Mouse (Mus musculus): ENCODE results near the gene Scfd2. TPM values are rescaled to one million over a fixed set of nuclear protein-coding genes. Genes with fewer than 3 reads are reported as not detected.

Gene Scfd2
- polyA plus RNA-seq, 1 experiment from 2014 or later, result 21.0 TPM

DNA sequence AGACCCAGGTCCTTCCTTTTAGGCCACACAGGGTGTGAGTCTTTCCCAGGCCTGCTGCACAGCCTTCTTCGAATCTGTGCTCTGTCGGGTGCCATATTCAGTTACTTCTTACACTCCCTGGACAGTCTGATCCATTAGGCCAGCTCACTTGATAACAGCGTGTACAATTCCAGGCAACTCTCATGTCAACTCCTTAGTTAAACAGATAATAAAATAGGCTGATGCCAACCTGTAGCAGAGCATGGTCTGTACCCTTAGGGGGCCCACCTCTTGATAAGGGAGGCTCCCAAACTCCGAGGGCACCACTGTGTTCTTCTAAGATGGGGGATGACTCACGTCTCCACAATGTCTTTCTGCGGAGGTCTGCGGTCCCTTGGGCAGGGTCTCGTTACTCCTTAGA is 291.3 kb downstream of the Scfd2 start:
- 75% methylated on average over 8 of the region's 8 CpGs for WGBS
- Histone ChIP-seq H3K4me2 (replicated peaks) (no peak overlapping the region), H3K36me3 (no peaks in the 10 kb centered on the region), H3K9ac (no peak overlapping the region), H3K4me1 (0 out of 2 replicates have a peak, but pooled peaks cover 6% of the 10 kb centered on the region), H3K27me3 (no peaks in the 10 kb centered on the region), H3K9me3 (replicated peaks) (no peaks in the 10 kb centered on the region), H3K27ac (replicated peaks) (no peak overlapping the region), H3K4me3 (replicated peaks) (no peak overlapping the region)
- ATAC-seq (ENCODE audit: insufficient number of reproducible peaks, low FRiP score, low TSS enrichment, low read depth), result no peak

DNA sequence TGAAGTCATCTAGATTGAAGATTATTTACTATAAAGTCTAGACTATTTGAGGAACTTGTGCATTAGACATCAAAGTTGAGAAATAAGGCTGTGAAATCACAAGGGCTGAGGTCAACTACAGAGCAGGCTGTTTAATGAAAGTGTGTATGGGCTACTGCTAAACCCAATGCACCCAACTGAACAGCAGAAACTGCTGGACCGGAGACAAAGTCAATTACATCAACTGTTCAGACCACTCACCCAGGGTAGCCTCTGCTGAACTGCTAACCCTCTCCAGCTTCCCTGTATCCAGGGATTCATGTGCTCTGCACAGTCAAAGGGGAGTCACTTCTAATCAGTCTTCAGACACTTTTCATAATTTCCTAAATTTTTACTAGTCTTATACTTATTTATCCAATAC is 292.2 kb downstream of the Scfd2 start:
- H3K4me1 ChIP-seq, result 0 out of 2 replicates have a peak, but pooled peaks cover 6% of the 10 kb centered on the region
- H3K36me3 ChIP-seq, result no peaks in the 10 kb centered on the region
- H3K27ac ChIP-seq (replicated peaks), result no peak overlapping the region
- H3K4me3 ChIP-seq (replicated peaks), result no peak overlapping the region
- H3K9me3 ChIP-seq (replicated peaks), result no peaks in the 10 kb centered on the region
- H3K9ac ChIP-seq, result no peak overlapping the region
- ATAC-seq (ENCODE audit: insufficient number of reproducible peaks, low FRiP score, low TSS enrichment, low read depth), result no peak
- H3K4me2 ChIP-seq (replicated peaks), result no peak overlapping the region
- WGBS, result 84% methylated on average over 1 of the region's 1 CpGs
- no peaks in the 10 kb centered on the region for H3K27me3 ChIP-seq

DNA sequence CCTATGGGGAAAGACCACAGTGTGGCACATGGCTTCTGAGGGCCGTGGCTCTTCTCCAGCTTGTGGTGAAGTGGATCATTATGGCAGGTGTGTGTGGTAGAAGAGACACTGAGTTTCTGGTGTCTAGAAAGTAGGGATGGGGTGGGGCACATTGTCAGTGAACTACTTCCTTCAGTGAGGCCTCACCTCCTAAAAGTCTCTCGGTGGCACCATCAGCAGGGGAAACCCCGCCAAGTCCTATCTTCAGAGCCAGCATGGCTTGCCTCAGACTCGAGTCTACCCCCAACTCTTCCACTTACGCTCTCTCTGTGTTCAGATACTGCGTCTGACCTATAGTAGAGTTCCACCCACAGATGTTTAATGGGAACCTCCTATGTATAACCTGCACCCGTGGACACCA is 297.8 kb downstream of the Scfd2 start:
- Histone ChIP-seq H3K27ac (replicated peaks) (no peak overlapping the region), H3K4me2 (replicated peaks) (no peak overlapping the region), H3K4me3 (replicated peaks) (no peak overlapping the region), H3K36me3 (no peaks in the 10 kb centered on the region), H3K27me3 (no peaks in the 10 kb centered on the region), H3K9me3 (replicated peaks) (no peaks in the 10 kb centered on the region), H3K9ac (no peak overlapping the region), H3K4me1 (0 out of 2 replicates have a peak, but pooled peaks cover 3% of the 10 kb centered on the region)
- ATAC-seq (ENCODE audit: insufficient number of reproducible peaks, low FRiP score, low TSS enrichment, low read depth), result no peak
- WGBS, result 88% methylated on average over 7 of the region's 7 CpGs

DNA sequence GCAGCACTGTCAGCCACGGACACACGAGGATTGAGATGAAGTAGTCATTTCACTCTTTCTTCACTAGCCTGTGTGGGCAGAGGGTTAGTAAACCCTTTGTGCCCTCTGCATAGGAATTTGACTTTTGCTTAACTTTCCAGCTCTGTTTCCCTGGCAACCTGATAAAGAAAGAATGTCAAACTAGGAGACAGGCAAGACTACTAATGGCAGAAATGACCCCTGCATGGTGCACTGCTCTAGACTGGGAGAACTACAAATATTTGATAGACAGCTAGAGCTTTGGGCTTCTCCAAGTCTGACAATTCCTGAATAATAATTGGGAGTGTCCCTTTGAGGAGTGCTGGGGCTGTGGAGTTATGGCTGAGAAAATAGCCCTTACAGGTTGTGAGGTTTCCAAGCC is 301.0 kb downstream of the Scfd2 start:
- Histone ChIP-seq H3K4me3 (replicated peaks) (no peak overlapping the region), H3K36me3 (no peaks in the 10 kb centered on the region), H3K9me3 (replicated peaks) (no peaks in the 10 kb centered on the region), H3K27me3 (no peaks in the 10 kb centered on the region), H3K4me2 (replicated peaks) (no peak overlapping the region), H3K9ac (no peak overlapping the region), H3K4me1 (0 out of 2 replicates have a peak, but pooled peaks cover 3% of the 10 kb centered on the region), H3K27ac (replicated peaks) (no peak overlapping the region)
- ATAC-seq (ENCODE audit: insufficient number of reproducible peaks, low FRiP score, low TSS enrichment, low read depth), result no peak
- WGBS, result 72% methylated on average over 2 of the region's 2 CpGs

DNA sequence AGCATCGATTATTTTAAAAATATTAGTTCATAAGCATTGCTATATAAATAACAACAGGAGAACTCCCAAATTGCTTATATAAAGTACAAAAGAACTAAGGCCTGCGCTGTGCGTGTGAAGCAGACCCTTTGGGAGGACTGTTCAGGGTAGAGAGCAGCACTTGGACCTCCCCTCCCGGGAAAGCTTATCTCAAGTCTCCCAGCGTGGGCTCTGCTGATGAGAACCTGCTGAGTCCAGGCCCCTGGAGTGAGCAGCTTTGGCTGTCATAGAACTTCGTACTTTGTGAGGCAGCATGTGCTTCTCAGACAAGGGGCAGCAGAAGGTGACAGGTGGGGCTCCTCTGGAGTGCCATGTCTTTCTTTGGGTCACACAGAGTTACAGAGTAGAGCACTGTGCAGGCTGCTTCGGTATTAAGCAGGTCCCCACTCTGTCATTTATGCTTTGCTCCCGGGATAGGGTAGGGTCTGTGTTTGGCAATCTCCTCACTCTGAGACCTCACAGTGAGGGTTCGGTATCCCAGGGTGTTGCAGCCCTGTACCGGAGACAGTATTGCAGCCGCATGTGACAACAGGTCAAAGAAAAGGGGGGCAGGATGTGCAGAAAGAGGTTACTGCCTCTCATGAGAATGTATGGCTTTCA is 301.7 kb downstream of the Scfd2 start:
- Histone ChIP-seq H3K36me3 (no peaks in the 10 kb centered on the region), H3K4me3 (replicated peaks) (no peak overlapping the region), H3K27ac (replicated peaks) (no peak overlapping the region), H3K4me2 (replicated peaks) (no peak overlapping the region), H3K9me3 (replicated peaks) (no peaks in the 10 kb centered on the region), H3K4me1 (0 out of 2 replicates have a peak, but pooled peaks cover 3% of the 10 kb centered on the region), H3K9ac (no peak overlapping the region), H3K27me3 (no peaks in the 10 kb centered on the region)
- 61% methylated on average over 11 of the region's 11 CpGs for WGBS
- ATAC-seq (ENCODE audit: insufficient number of reproducible peaks, low FRiP score, low TSS enrichment, low read depth), result no peak

DNA sequence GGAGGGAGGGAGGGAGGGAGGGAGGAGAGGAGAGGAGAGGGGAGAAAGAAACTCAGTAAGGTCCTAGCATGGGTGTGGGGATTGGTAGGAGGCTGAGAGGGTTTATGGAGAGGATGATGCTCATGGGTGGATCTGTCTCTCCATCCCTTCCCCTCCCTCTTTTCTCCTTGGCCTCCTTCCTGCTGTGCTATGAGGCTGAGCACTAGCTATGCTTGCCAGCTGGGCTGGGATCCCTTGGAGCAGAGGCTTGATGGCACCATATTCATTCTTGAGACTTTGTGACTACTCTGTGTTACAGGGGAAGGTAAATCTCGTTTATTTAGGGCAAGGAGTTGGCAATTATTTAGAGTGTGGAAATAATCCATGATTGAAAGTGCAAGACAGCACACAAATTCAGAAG is 302.6 kb downstream of the Scfd2 start:
- Histone ChIP-seq H3K4me1 (0 out of 2 replicates have a peak, but pooled peaks cover 3% of the 10 kb centered on the region), H3K4me3 (replicated peaks) (no peak overlapping the region), H3K9ac (no peak overlapping the region), H3K36me3 (no peaks in the 10 kb centered on the region), H3K4me2 (replicated peaks) (no peak overlapping the region), H3K27ac (replicated peaks) (no peak overlapping the region), H3K27me3 (no peaks in the 10 kb centered on the region), H3K9me3 (replicated peaks) (no peaks in the 10 kb centered on the region)
- ATAC-seq (ENCODE audit: insufficient number of reproducible peaks, low FRiP score, low TSS enrichment, low read depth), result no peak
- WGBS, result 38% methylated on average over 1 of the region's 1 CpGs

DNA sequence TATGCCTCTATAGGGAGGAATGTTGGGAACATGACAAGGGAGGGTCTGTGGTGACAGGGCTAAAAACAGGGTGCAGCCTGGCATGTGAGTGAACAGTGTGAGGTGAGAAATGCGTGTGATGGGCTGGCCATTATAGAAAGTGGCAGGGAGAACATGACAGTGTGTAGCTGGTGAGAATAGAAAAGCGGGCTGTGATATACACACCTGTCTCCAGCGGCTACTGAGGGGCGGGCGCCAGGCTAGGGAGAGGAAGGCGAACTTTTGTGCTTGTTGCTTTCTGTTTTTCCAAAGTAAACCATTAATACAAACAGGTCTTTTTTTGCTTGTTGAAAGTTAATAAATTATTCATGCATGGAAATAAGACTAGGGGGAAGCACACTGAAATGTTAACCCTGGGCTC is 304.2 kb downstream of the Scfd2 start:
- Histone ChIP-seq H3K4me2 (replicated peaks) (no peak overlapping the region), H3K9ac (no peak overlapping the region), H3K9me3 (replicated peaks) (no peaks in the 10 kb centered on the region), H3K36me3 (no peaks in the 10 kb centered on the region), H3K27me3 (no peaks in the 10 kb centered on the region), H3K4me1 (0 out of 2 replicates have a peak, but pooled peaks cover 3% of the 10 kb centered on the region), H3K4me3 (replicated peaks) (no peak overlapping the region), H3K27ac (replicated peaks) (no peak overlapping the region)
- ATAC-seq (ENCODE audit: insufficient number of reproducible peaks, low FRiP score, low TSS enrichment, low read depth), result no peak
- WGBS, result 94% methylated on average over 6 of the region's 6 CpGs

DNA sequence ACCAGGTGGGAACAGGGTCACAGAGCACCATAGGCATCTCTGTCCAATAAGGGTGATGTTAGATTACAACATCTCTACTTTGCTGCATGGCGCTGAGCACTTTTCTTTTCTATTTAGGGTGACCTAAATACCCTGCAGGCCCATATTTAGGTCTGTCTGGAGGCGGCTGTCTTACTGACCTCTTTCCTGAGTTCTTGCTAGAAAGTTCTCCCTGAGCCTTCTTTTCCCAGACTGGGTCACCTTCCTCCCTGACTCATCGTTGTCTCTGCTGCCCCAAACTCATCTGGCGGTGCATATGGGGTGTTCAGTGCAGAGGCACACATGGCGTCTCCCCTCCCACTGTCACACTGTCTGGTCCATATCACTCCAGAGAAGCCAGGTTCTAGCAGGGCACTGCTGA is 305.4 kb downstream of the Scfd2 start:
- Histone ChIP-seq H3K27ac (replicated peaks) (no peak overlapping the region), H3K4me1 (0 out of 2 replicates have a peak, but pooled peaks cover 3% of the 10 kb centered on the region), H3K9ac (no peak overlapping the region), H3K4me3 (replicated peaks) (no peak overlapping the region), H3K36me3 (no peaks in the 10 kb centered on the region), H3K9me3 (replicated peaks) (no peaks in the 10 kb centered on the region), H3K4me2 (replicated peaks) (no peak overlapping the region), H3K27me3 (no peaks in the 10 kb centered on the region)
- 86% methylated on average over 5 of the region's 5 CpGs for WGBS
- no peak for ATAC-seq (ENCODE audit: insufficient number of reproducible peaks, low FRiP score, low TSS enrichment, low read depth)

DNA sequence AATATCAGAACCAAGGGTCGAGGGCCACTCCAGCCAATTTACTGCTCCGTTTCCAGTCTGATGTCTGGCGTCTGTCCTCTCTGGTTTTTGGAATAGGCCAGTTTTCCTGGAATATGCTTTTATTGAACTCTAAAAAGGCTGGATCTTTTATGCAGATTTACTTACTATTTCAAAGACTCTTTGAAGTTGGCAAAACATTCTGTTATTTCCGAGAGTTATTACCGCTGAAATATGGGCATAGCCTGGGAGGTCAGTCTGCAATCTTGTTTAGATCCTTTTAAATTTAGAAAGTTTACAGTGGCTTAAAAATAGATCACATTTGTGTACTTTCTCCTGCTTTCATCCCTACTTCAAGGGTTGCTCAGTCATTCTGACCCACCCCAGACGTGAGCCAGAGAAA is 307.1 kb downstream of the Scfd2 start:
- WGBS, result 54% methylated on average over 6 of the region's 6 CpGs

DNA sequence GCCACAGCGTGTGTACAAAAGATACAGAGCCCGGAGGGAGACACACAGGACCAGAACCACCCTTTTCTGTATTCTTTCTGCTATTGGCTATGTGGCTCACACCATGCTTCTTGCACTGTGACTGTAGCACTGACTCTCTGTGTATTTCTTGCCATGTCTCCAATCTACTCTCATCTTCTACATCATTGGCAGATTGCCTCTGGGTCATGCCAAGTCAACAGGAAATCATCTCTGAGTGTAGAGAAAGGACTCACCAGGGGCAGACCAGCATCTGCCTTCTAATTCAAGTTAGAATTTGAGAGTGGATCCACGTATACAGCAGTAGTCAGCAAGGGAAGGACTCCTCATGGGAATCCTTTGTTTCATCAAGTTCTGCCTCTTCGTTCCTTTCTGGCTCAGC is 308.9 kb downstream of the Scfd2 start:
- no peak overlapping the region for H3K9ac ChIP-seq
- H3K4me1 ChIP-seq, result peaks cover 10% of the 10 kb centered on the region
- H3K27ac ChIP-seq (replicated peaks), result no peak overlapping the region
- no peaks in the 10 kb centered on the region for H3K27me3 ChIP-seq
- WGBS, result 75% methylated on average over 4 of the region's 4 CpGs
- no peak overlapping the region for H3K4me2 ChIP-seq (replicated peaks)
- ATAC-seq (ENCODE audit: insufficient number of reproducible peaks, low FRiP score, low TSS enrichment, low read depth), result no peak
- H3K9me3 ChIP-seq (replicated peaks), result no peaks in the 10 kb centered on the region
- H3K36me3 ChIP-seq, result no peaks in the 10 kb centered on the region
- no peak overlapping the region for H3K4me3 ChIP-seq (replicated peaks)

More for the DNA sequence above, 307.1 kb downstream of the Scfd2 start:
- no peaks in the 10 kb centered on the region for H3K9me3 ChIP-seq (replicated peaks)
- no peaks in the 10 kb centered on the region for H3K36me3 ChIP-seq
- ATAC-seq (ENCODE audit: insufficient number of reproducible peaks, low FRiP score, low TSS enrichment, low read depth), result no peak
- no peak overlapping the region for H3K4me3 ChIP-seq (replicated peaks)
- no peak overlapping the region for H3K4me2 ChIP-seq (replicated peaks)
- no peak overlapping the region for H3K27ac ChIP-seq (replicated peaks)
- H3K9ac ChIP-seq, result no peak overlapping the region
- H3K4me1 ChIP-seq, result no peaks in the 10 kb centered on the region
- H3K27me3 ChIP-seq, result no peaks in the 10 kb centered on the region

DNA sequence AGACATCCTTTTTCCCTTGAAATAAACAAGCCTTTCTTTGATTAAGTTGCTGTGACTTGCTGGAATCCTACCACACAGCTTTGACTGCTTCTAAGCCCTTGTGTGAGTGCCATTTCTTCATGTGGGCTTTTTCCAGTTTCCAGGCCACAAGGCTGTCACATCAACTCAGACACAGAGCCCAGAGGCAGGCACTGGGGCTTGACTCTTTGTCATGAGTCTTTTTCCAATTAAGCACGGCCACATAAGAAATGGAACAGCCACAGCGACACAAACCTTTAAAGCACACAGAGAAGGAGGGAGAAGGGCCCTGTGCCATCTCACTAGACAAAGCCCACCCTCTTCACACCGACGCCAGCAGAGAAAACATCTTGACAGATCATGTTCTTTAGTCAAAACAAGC is 313.0 kb downstream of the Scfd2 start:
- no peak overlapping the region for H3K4me3 ChIP-seq (replicated peaks)
- WGBS, result 24% methylated on average over 4 of the region's 4 CpGs
- no peaks in the 10 kb centered on the region for H3K9me3 ChIP-seq (replicated peaks)
- H3K9ac ChIP-seq, result no peak overlapping the region
- peaks cover 26% of the 10 kb centered on the region for H3K4me1 ChIP-seq
- H3K4me2 ChIP-seq (replicated peaks), result no peak overlapping the region
- 0 out of 2 replicates have a peak, but pooled peaks have one; percentile 16 for ATAC-seq (ENCODE audit: insufficient number of reproducible peaks, low FRiP score, low TSS enrichment, low read depth)
- no peaks in the 10 kb centered on the region for H3K36me3 ChIP-seq
- peak overlapping the region; percentile 55 for H3K27ac ChIP-seq (replicated peaks)
- no peaks in the 10 kb centered on the region for H3K27me3 ChIP-seq

DNA sequence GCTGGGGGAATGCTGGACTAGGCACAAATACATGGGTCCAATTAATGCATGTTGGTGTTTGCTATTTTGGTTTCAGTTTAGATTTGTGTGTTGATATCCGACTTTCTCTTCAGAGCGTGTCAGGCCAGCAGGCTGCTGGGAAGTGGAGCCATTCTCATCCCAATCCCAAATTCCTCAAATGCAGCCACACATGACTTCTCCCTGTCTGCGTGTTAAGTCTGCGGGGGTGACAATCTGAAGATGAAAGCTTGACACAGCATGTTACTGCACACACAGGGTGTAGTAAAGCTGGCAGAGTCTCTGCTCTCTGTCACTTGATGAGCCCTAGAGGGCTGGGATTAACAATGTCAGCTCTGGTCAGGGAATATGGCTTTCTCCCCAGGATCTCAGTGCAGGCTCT is 316.4 kb downstream of the Scfd2 start:
- no peak overlapping the region for H3K4me3 ChIP-seq (replicated peaks)
- WGBS, result 11% methylated on average over 4 of the region's 4 CpGs
- H3K27me3 ChIP-seq, result no peaks in the 10 kb centered on the region
- peak overlapping the region; percentile 94 for H3K27ac ChIP-seq (replicated peaks)
- peak; percentile 76 for ATAC-seq (ENCODE audit: insufficient number of reproducible peaks, low FRiP score, low TSS enrichment, low read depth)
- H3K36me3 ChIP-seq, result no peaks in the 10 kb centered on the region
- no peak overlapping the region for H3K9ac ChIP-seq
- H3K4me1 ChIP-seq, result peaks cover 49% of the 10 kb centered on the region
- peak overlapping the region; percentile 29; the same call in 1 of the 2 replicates for H3K4me2 ChIP-seq (replicated peaks)
- H3K9me3 ChIP-seq (replicated peaks), result no peaks in the 10 kb centered on the region

Measured in embryonic facial prominence, embryonic 15.5 days (tissue).